ENCODE assay signal across 11 mouse cellular contexts in the genomic region with DNA sequence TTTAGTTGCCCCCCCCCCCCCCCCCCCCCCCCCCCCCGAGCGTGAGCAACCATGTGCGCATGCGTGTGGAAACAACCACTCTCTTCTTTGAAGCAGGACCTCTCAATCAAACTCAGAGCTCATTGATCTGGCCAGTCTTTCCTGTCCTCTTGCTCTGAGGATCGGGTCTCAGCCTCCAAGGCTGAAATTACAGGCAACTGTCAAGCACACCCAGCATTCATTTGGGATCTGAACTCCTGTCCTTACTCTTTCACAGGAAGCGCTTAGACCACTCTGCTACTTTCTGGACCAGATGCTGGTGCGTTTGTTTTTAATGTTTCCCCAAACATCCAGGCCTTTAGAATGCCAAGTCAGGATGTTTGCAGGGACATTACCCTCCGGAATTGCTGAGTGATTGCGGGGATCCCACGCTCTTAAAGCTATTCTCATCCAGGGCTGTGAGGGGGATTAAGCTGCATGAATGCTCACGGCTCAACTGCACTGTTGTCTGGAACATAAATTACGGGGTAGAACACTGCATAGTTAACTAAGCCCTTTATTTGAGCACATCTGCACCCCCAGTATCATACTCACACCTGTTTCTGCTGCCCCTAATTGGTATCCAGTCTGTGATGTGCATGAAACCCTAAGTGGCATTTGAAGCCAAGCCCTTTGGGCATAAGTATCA.
DNase-seq lines count a peak whose midpoint lies in the region; ATAC-seq lines count a peak whose summit lies in the region.
"Had no signal": no experiment of that assay in that cellular context is flagged by ENCODE, and none has a peak within 500 bp of the region (broad histone marks: within the 10 kb centered on the region; RNA-seq: fewer than 3 reads in every experiment).

No protein-coding gene starts in this region.

- H3K4me1 ChIP-seq in midbrain, embryonic 12.5 days: peaks cover 15% of the 10 kb centered on the region
- H3K4me1 ChIP-seq in midbrain, embryonic 15.5 days: 0 out of 2 replicates have a peak, but pooled peaks cover 2% of the 10 kb centered on the region
- H3K4me1 ChIP-seq in forebrain, embryonic 15.5 days: peaks cover 8% of the 10 kb centered on the region; the same call in 1 of the 2 replicates
- H3K4me1 ChIP-seq in heart, embryonic 10.5 days: peaks cover 16% of the 10 kb centered on the region

- peak overlapping the region; percentile 49 for H3K27ac ChIP-seq in midbrain, embryonic 12.5 days (replicated peaks)
- H3K27ac ChIP-seq in midbrain, embryonic 15.5 days: no peak overlapping the region
- peak overlapping the region; percentile 3; the same call in 1 of the 2 replicates for H3K27ac ChIP-seq in forebrain, embryonic 15.5 days (replicated peaks)
- no peak overlapping the region for H3K27ac ChIP-seq in heart, embryonic 10.5 days
- H3K27ac ChIP-seq: gastrocnemius, adult 2 months; heart, embryonic 15.5 days; liver, embryonic 15.5 days had no signal

- H3K27me3 ChIP-seq in midbrain, embryonic 12.5 days: no peaks in the 10 kb centered on the region
- H3K27me3 ChIP-seq in midbrain, embryonic 15.5 days (replicated peaks): no peaks in the 10 kb centered on the region
- H3K27me3 ChIP-seq in forebrain, embryonic 15.5 days: no peaks in the 10 kb centered on the region
- H3K27me3 ChIP-seq in heart, embryonic 10.5 days (ENCODE audit: insufficient read depth, poor library complexity, severe bottlenecking): no peaks in the 10 kb centered on the region
- H3K27me3 ChIP-seq: heart, embryonic 15.5 days; liver, embryonic 15.5 days had no signal

- peak; percentile 82 for DNase-seq in heart, adult 11 months
- DNase-seq in heart, postnatal 14 days: no peak
- DNase-seq in retina, embryonic 14.5 days (ENCODE audit: low spot score): peak; percentile 33
- no peak for DNase-seq in heart, embryonic 10.5 days (ENCODE audit: low spot score)
- DNase-seq in spleen, adult 12 weeks (ENCODE audit: low spot score): no peak
- DNase-seq: gastrocnemius, adult 2 months had no signal

- 30% methylated on average over 8 of the region's 12 CpGs for WGBS in midbrain, embryonic 12.5 days
- 33% methylated on average over 8 of the region's 12 CpGs for WGBS in midbrain, embryonic 15.5 days
- WGBS in forebrain, embryonic 15.5 days: 12% methylated on average over 9 of the region's 12 CpGs
- 63% methylated on average over 10 of the region's 12 CpGs for WGBS in heart, embryonic 10.5 days

- 0 out of 2 replicates have a peak, but pooled peaks cover 3% of the 10 kb centered on the region for H3K9me3 ChIP-seq in midbrain, embryonic 12.5 days
- H3K9me3 ChIP-seq in midbrain, embryonic 15.5 days: peaks cover 4% of the 10 kb centered on the region; the same call in 1 of the 2 replicates
- no peaks in the 10 kb centered on the region for H3K9me3 ChIP-seq in forebrain, embryonic 15.5 days
- H3K9me3 ChIP-seq in heart, embryonic 10.5 days: no peaks in the 10 kb centered on the region
- H3K9me3 ChIP-seq: liver, embryonic 15.5 days had no signal

- intact Hi-C loops in heart, postnatal 14 days (cut with DNase I): no loop called here

- peaks cover 8% of the 10 kb centered on the region for H3K36me3 ChIP-seq in midbrain, embryonic 12.5 days
- peaks cover 9% of the 10 kb centered on the region; the same call in 1 of the 2 replicates for H3K36me3 ChIP-seq in midbrain, embryonic 15.5 days (replicated peaks)
- peaks cover 5% of the 10 kb centered on the region; the same call in 1 of the 2 replicates for H3K36me3 ChIP-seq in forebrain, embryonic 15.5 days
- peaks cover 23% of the 10 kb centered on the region for H3K36me3 ChIP-seq in heart, embryonic 10.5 days
- H3K36me3 ChIP-seq: liver, embryonic 15.5 days had no signal

- no peak overlapping the region for H3K9ac ChIP-seq in midbrain, embryonic 12.5 days (replicated peaks)
- no peak overlapping the region for H3K9ac ChIP-seq in midbrain, embryonic 15.5 days
- no peak overlapping the region for H3K9ac ChIP-seq in forebrain, embryonic 15.5 days (replicated peaks)
- H3K9ac ChIP-seq: heart, embryonic 15.5 days; liver, embryonic 15.5 days had no signal

- peak overlapping the region; percentile 26; the same call in 1 of the 2 replicates for H3K4me2 ChIP-seq in midbrain, embryonic 12.5 days (replicated peaks)
- no peak overlapping the region for H3K4me2 ChIP-seq in midbrain, embryonic 15.5 days
- peak overlapping the region; percentile 24 for H3K4me2 ChIP-seq in forebrain, embryonic 15.5 days (replicated peaks)
- H3K4me2 ChIP-seq: heart, embryonic 15.5 days; liver, embryonic 15.5 days had no signal

- H3K4me3 ChIP-seq in midbrain, embryonic 12.5 days: peak overlapping the region; percentile 3; the same call in 1 of the 2 replicates
- no peak overlapping the region for H3K4me3 ChIP-seq in midbrain, embryonic 15.5 days
- H3K4me3 ChIP-seq in forebrain, embryonic 15.5 days: peak overlapping the region; percentile 3
- no peak overlapping the region for H3K4me3 ChIP-seq in heart, embryonic 10.5 days
- H3K4me3 ChIP-seq: gastrocnemius, adult 2 months; heart, embryonic 15.5 days; liver, embryonic 15.5 days had no signal

- ATAC-seq in midbrain, embryonic 12.5 days (ENCODE audit: low FRiP score, low read depth): peak; percentile 42; the same call in 1 of the 2 replicates
- no peak for ATAC-seq in midbrain, embryonic 15.5 days (replicated peaks)
- ATAC-seq in forebrain, embryonic 15.5 days (replicated peaks): peak; percentile 46; the same call in 1 of the 2 replicates

Comparison
In these comparisons a context has a peak if more than half of its experiments do, and no peak if none do; other contexts are left out.
1. DNase-seq: peak in heart, adult 11 months (single experiment) and retina, embryonic 14.5 days (single experiment); none in heart, postnatal 14 days (0 of 2), heart, embryonic 10.5 days (single experiment) and spleen, adult 12 weeks (single experiment).
2. H3K27ac ChIP-seq: peak in midbrain, embryonic 12.5 days (single experiment) and forebrain, embryonic 15.5 days (single experiment); none in midbrain, embryonic 15.5 days (single experiment) and heart, embryonic 10.5 days (single experiment).
3. H3K4me3 ChIP-seq: peak in midbrain, embryonic 12.5 days (single experiment) and forebrain, embryonic 15.5 days (single experiment); none in midbrain, embryonic 15.5 days (single experiment) and heart, embryonic 10.5 days (single experiment).